Mouse (Mus musculus) forebrain, postnatal 0 days (tissue): ENCODE measurements around the gene Reps2. TPM values are rescaled to one million over a fixed set of nuclear protein-coding genes. Genes with fewer than 3 reads are reported as not detected.

Experiments used
- ATAC-seq: fragments of 200-750 bp; cut with Nextera tagmentation; 2 replicates; pipeline ENCODE4 v1.8.0; 2017; ENCODE audit warnings: mild to moderate bottlenecking, moderate library complexity
- DNase-seq: peaks from one replicate; pipeline ENCODE4 v3.0.0-alpha.2; 2015
- H3K27ac ChIP-seq: fragments of 300-500 bp; sonication (generic); 2 replicates; pipeline ENCODE4 v1.5.1; 2014; ENCODE audit warnings: low read depth, mild to moderate bottlenecking, antibody characterized with exemption, low read length, moderate library complexity, mixed read lengths
- H3K27me3 ChIP-seq: fragments of 300-500 bp; sonication (generic); 2 replicates; pipeline ENCODE4 v1.6.1; 2014; ENCODE audit warnings: mild to moderate bottlenecking, low read length, mixed read lengths; ENCODE audit not compliant: insufficient read depth
- H3K36me3 ChIP-seq: fragments of 300-500 bp; sonication (generic); 2 replicates; pipeline ENCODE4 v1.6.1; 2014; ENCODE audit warnings: mild to moderate bottlenecking, moderate library complexity; ENCODE audit not compliant: insufficient read depth
- H3K4me1 ChIP-seq: fragments of 300-500 bp; sonication (generic); 2 replicates; pipeline ENCODE4 v1.6.1; 2014; ENCODE audit warnings: antibody characterized with exemption; ENCODE audit not compliant: insufficient read depth
- H3K4me2 ChIP-seq: fragments of 300-500 bp; sonication (generic); 2 replicates; pipeline ENCODE4 v1.6.1; 2014; ENCODE audit warnings: low read depth, mild to moderate bottlenecking, moderate library complexity
- H3K4me3 ChIP-seq: fragments of 300-500 bp; sonication (generic); 2 replicates; pipeline ENCODE4 v1.5.1; 2014; ENCODE audit warnings: low read depth, low read length, mixed read lengths
- H3K9ac ChIP-seq: fragments of 300-500 bp; sonication (generic); 2 replicates; pipeline ENCODE4 v1.6.1; 2014; ENCODE audit warnings: mild to moderate bottlenecking
- H3K9me3 ChIP-seq: fragments of 300-500 bp; sonication (generic); 2 replicates; pipeline ENCODE4 v1.6.1; 2016; ENCODE audit warnings: low read length
- CTCF ChIP-seq: sonication (generic); IDR thresholded peaks from 2 replicates; pipeline ENCODE4 v1.5.1; 2016; ENCODE audit warnings: antibody characterized with exemption, control low read depth, low read depth
- WGBS: fragments of 180-500 bp; shearing (Covaris S2); extraction: QIAGEN DNeasy Blood & Tissue Kit; methylation state at CpG from one replicate; pipeline ENCODE4 v1.1.7; 2014; 5-methylcytosine and 5-hydroxymethylcytosine counted together
- polyA plus RNA-seq: library from polyadenylated mRNA; unstranded; fragments of >200 nt; fragmentation: Nextera tagmentation; extraction: Ambion mirVana; gene quantifications from 2 replicates; pipeline ENCODE4 v1.2.1, GENCODE M21; 2015
- total RNA-seq: library from RNA; depleted of rRNA; stranded (reverse); fragments of >200 nt; gene quantifications from 2 replicates; pipeline ENCODE4 v1.2.3, GENCODE M21; 2014

The Reps2 gene
- total and polyA plus RNA-seq, 2 experiments from 2014 or later: 5.1 to 31.5 TPM

GRCm38 (mm10) chrX:162496485-162496884, 147.0 kb downstream of the Reps2 start:
- no peaks in the 10 kb centered on the region; the same call in 1 of the 2 replicates for H3K27me3 ChIP-seq
- ATAC-seq: no peak
- no peak overlapping the region for H3K4me2 ChIP-seq
- no peak for DNase-seq
- H3K27ac ChIP-seq: no peak overlapping the region
- H3K9ac ChIP-seq: no peak overlapping the region
- H3K4me3 ChIP-seq: no peak overlapping the region
- H3K4me1 ChIP-seq: no peaks in the 10 kb centered on the region
- 46% methylated on average over 2 of the region's 2 CpGs for WGBS
- no peak for TF ChIP-seq CTCF
- H3K9me3 ChIP-seq: no peaks in the 10 kb centered on the region
- H3K36me3 ChIP-seq: no peaks in the 10 kb centered on the region

GRCm38 (mm10) chrX:162488630-162489029, 154.8 kb downstream of the Reps2 start:
- H3K9ac ChIP-seq: no peak overlapping the region
- 85% methylated on average over 1 of the region's 1 CpGs for WGBS

GRCm38 (mm10) chrX:162487734-162488133, 155.7 kb downstream of the Reps2 start:
- TF ChIP-seq CTCF: 0 out of 2 replicates have a peak, but pooled peaks have one; percentile 7
- no peak overlapping the region for H3K9ac ChIP-seq

More at GRCm38 (mm10) chrX:162488630-162489029, 154.8 kb downstream of the Reps2 start:
- TF ChIP-seq CTCF: no peak
- Histone ChIP-seq H3K4me3 (no peak overlapping the region), H3K4me1 (no peaks in the 10 kb centered on the region), H3K27me3 (no peaks in the 10 kb centered on the region; the same call in 1 of the 2 replicates), H3K27ac (no peak overlapping the region), H3K36me3 (no peaks in the 10 kb centered on the region), H3K9me3 (no peaks in the 10 kb centered on the region), H3K4me2 (no peak overlapping the region)
- DNase-seq (no peak), ATAC-seq (no peak)

GRCm38 (mm10) chrX:162470213-162470612, 173.2 kb downstream of the Reps2 start:
- no peak overlapping the region for H3K27ac ChIP-seq
- ATAC-seq: no peak
- WGBS: 81% methylated on average over 3 of the region's 3 CpGs
- H3K4me1 ChIP-seq: no peaks in the 10 kb centered on the region
- no peak for TF ChIP-seq CTCF
- no peak overlapping the region for H3K4me3 ChIP-seq
- H3K4me2 ChIP-seq: no peak overlapping the region
- no peaks in the 10 kb centered on the region for H3K9me3 ChIP-seq
- H3K36me3 ChIP-seq: no peaks in the 10 kb centered on the region
- no peak overlapping the region for H3K9ac ChIP-seq
- no peaks in the 10 kb centered on the region for H3K27me3 ChIP-seq
- DNase-seq: no peak

More at GRCm38 (mm10) chrX:162487734-162488133, 155.7 kb downstream of the Reps2 start:
- no peaks in the 10 kb centered on the region for H3K36me3 ChIP-seq
- H3K9me3 ChIP-seq: no peaks in the 10 kb centered on the region
- H3K4me3 ChIP-seq: no peak overlapping the region
- H3K27me3 ChIP-seq: no peaks in the 10 kb centered on the region; the same call in 1 of the 2 replicates
- H3K4me1 ChIP-seq: no peaks in the 10 kb centered on the region
- ATAC-seq (no peak), DNase-seq (no peak)
- no peak overlapping the region for H3K27ac ChIP-seq
- H3K4me2 ChIP-seq: no peak overlapping the region

- no peak for DNase-seq
- WGBS: 43% methylated on average over 5 of the region's 5 CpGs
Observed at GRCm38 (mm10) chrX:162462156-162462555, 181.3 kb downstream of the Reps2 start.

GRCm38 (mm10) chrX:162456445-162456844, 187.0 kb downstream of the Reps2 start:
- Histone ChIP-seq H3K4me3 (no peak overlapping the region), H3K4me2 (no peak overlapping the region), H3K9ac (no peak overlapping the region), H3K27me3 (no peaks in the 10 kb centered on the region), H3K4me1 (no peaks in the 10 kb centered on the region), H3K36me3 (no peaks in the 10 kb centered on the region), H3K27ac (no peak overlapping the region), H3K9me3 (no peaks in the 10 kb centered on the region)
- TF ChIP-seq CTCF: no peak
- whole genome bisulfite sequencing: 84% methylated on average over 1 of the region's 1 CpGs
- DNase-seq: no peak
- ATAC-seq: no peak

More at GRCm38 (mm10) chrX:162462156-162462555, 181.3 kb downstream of the Reps2 start:
- Histone ChIP-seq H3K27me3 (no peaks in the 10 kb centered on the region; the same call in 1 of the 2 replicates), H3K4me3 (no peak overlapping the region), H3K9ac (no peak overlapping the region), H3K4me1 (no peaks in the 10 kb centered on the region), H3K9me3 (no peaks in the 10 kb centered on the region), H3K36me3 (no peaks in the 10 kb centered on the region), H3K27ac (no peak overlapping the region), H3K4me2 (no peak overlapping the region)
- no peak for ATAC-seq
- TF ChIP-seq CTCF: no peak

GRCm38 (mm10) chrX:162455364-162455763, 188.1 kb downstream of the Reps2 start:
- no peaks in the 10 kb centered on the region for H3K9me3 ChIP-seq
- TF ChIP-seq CTCF: no peak
- WGBS: 83% methylated on average over 1 of the region's 1 CpGs
- H3K27ac ChIP-seq: no peak overlapping the region
- H3K4me1 ChIP-seq: no peaks in the 10 kb centered on the region
- H3K36me3 ChIP-seq: no peaks in the 10 kb centered on the region
- no peaks in the 10 kb centered on the region for H3K27me3 ChIP-seq
- ATAC-seq (no peak), DNase-seq (no peak)
- no peak overlapping the region for H3K4me2 ChIP-seq
- no peak overlapping the region for H3K9ac ChIP-seq
- H3K4me3 ChIP-seq: no peak overlapping the region
